Mouse (Mus musculus): Measurements from ENCODE around the gene Glipr2.

Gene Glipr2

DNA sequence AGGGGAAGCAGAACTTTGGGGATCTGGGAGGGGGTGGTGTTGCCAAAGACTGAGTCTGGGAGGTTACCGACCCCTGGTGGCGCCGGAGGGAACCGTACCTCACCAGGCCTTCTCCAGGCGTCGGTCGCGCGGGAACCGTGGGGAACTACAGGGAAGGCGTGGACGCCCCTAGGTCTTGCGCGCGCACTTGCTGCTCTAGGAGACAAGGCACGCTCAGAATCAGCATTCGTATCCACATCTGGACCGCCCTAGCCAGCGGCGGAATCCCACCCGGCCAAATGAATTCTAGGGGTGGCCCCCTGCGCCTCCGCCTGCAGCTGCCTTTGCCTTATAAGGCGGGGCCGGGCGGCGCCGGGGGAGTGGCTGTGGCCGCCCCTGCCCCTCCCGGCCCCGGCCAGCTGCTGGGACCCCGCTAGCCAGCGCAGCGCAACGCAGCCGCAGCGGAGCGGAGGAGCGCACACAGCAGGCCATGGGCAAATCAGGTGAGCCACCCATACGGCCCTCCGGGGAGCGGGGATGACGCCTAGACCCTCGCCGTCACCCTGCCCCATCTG lies at the start of gene Glipr2:
Gene Glipr2, plus strand, starts transcription at position 110 of the 554 bp plus-strand sequence.
- DNase-seq (ENCODE audit: low read depth, low spot score): no peak

- DNase-seq (ENCODE audit: low read depth, low spot score): no peak
Observed at GRCm38 (mm10) chr4:43918221-43918620, 39.0 kb upstream of the Glipr2 start.

DNA sequence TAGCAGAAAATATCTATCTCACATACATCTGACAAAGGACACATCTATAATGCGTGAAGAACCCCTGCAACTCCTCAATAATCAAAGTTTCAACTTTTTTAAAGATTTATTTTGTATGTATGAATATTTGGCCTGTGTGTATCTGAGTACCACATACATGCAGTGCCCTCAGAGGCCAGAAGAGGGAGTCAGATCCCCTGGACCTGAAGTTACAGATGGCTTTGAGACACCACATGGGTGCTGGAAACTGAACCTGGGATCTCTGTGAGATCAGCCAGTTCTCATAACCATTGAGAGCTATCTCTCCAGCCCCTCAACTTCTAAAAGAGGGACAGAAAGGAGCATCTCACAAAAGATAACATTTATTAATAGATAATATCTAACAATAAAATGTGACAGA lies 36.6 kb upstream of the Glipr2 start:
- no peak for DNase-seq (ENCODE audit: low read depth, low spot score)

GRCm38 (mm10) chr4:43925125-43925524 lies 32.1 kb upstream of the Glipr2 start:
- no peak for DNase-seq (ENCODE audit: low read depth, low spot score)

GRCm38 (mm10) chr4:43925779-43926178 lies 31.4 kb upstream of the Glipr2 start:
- peak; percentile 40 for DNase-seq (ENCODE audit: low read depth, low spot score)

DNA sequence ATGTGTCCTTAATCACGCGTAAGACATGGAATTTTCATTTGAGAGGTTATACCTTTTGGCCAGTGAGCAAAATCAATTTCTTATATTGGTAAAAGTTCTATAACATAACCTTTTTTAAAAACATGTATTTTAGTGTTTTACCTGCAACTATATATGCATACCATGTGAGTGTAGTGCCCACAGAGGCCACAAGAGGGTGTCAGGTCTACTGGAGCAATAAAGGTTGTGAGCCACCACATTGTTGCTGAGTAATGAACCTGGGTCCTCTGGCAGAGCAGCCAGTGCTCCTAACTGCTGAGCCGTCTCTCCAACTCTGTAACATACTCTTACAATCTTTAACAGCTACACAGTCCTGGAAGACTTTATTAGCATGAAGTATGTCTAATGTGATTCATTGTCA lies 29.4 kb upstream of the Glipr2 start:
- DNase-seq (ENCODE audit: low read depth, low spot score): no peak

DNA sequence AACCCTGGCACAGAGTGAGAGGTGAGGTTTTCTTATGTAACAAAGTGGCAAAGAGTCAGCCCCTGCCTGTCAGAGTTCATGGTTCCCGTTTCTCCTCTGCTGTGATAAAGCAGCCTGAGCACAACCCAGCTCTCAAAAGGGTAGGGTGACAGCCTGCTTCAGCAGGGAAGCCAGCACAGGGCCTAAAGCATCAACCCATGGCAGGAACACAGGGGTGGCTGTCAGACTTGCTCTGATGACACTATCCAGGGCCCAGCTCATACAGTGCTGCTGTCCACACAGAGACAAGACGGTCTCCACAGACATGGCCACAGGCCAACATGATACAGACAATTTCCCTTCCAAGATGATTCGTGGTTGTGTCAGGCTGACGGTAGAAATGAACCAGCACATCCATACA lies 25.3 kb upstream of the Glipr2 start:
- DNase-seq (ENCODE audit: low read depth, low spot score): no peak

GRCm38 (mm10) chr4:43936186-43936585 lies 21.0 kb upstream of the Glipr2 start:
- DNase-seq (ENCODE audit: low read depth, low spot score): no peak

DNA sequence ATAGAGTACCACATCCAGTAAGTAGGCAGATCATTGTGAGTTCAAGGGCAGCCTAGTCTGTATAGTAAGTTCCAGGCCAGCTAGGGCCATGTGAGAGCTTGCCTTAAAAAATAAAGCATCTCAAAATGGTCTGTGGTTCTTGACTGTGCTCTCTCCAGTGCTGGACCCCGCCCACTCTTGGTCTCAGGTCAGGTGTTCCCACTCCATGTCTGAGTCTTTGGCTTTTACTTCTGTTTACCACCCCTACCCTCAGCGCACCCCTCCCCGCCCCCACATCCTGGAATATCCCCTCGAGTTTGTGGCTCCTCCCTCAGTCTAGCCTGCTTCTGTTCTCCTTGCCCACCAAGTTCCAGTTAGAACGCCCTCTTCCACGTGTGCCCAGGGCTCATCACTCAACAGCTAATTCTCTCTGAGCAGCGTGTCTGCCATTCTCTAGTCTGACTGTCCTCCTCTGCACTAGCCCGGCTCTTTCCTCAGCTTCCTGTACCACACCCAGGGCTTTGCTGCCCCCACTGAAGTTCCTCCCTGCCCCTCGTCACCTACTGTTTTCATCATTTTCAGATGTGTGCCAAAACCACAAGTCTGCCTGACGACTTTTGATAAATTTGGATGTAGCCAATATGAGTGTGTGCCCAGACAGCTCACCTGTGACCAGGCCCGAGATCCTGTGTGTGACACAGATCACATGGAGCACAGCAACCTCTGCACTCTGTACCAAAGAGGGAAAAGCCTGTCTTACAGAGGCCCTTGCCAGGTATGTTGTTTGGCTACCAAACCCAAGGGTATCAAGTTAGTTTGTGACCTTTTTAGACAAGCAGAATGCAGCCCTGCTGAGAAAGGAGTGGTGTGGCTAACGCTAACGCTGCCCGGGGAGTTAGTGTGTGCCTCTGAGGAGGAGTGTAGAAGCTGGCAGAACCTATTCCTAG lies 20.2 kb upstream of the Glipr2 start:
- DNase-seq (ENCODE audit: low read depth, low spot score): no peak

GRCm38 (mm10) chr4:43941315-43941714 lies 15.9 kb upstream of the Glipr2 start:
- DNase-seq (ENCODE audit: low read depth, low spot score): no peak

DNA sequence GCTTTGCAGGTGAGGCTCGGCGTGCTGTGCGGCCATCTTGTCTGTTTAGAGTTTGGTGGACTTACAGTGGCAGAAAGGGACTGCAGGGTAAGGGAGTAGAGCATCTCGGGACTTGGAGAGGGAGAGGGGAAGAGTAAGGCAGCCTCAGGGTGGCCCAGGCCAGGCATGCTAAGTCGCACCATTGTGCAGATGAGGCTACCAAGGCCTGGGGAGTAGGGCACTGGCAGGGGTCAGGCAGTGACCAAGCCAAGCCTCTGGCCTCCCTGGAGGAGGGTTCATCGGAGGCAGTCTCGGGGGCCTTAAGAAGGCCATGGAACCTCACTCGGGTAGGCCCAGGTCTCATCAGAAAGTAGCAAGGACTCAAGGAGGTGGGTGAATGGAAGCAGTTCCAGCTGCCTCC lies 14.8 kb upstream of the Glipr2 start:
- no peak for DNase-seq (ENCODE audit: low read depth, low spot score)

DNA sequence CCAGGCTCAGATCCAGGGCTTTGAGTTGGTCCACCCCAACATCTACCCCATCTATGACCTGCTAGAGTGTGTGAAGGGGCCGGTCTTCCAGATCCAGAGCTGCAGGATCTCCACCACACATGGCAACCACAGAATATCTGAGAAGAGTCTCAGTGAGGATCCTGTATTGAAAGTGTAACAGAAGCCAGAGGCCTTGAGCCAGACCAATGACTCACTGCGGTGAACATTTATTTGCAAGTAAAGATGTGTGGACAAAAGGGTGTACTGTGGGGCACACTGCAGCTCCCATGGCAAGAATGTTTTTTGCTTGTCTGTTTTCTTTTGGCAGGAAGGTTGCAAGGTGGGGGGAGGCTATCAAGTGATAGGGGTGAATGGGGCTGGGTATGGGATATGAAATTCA lies 9.6 kb upstream of the Glipr2 start:
- DNase-seq (ENCODE audit: low read depth, low spot score): no peak

- no peak for DNase-seq (ENCODE audit: low read depth, low spot score)
Observed at GRCm38 (mm10) chr4:43957846-43958461, 753 bp downstream of the Glipr2 start.

GRCm38 (mm10) chr4:43959523-43960179 lies 2.5 kb downstream of the Glipr2 start:
- no peak for DNase-seq (ENCODE audit: low read depth, low spot score)

DNA sequence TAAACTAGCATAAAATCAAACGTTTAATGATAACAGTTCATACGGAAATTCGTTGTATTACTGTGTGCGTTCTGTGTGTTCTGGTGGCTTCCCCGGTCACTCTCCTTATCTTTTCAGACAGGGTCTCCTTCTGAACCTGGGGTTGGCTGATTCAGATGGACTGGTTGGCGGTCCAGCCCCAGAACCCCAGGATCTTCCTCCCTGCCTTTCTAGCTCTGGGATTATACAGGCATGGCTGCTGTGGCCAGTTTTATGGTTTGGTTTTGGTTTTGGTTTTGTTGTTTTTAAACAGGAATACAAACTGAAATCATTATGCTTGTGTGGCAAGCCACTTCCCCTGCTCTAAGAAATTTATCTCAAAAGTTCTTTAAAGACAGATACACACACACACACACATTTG lies 3.0 kb downstream of the Glipr2 start:
- DNase-seq (ENCODE audit: low read depth, low spot score): no peak

DNA sequence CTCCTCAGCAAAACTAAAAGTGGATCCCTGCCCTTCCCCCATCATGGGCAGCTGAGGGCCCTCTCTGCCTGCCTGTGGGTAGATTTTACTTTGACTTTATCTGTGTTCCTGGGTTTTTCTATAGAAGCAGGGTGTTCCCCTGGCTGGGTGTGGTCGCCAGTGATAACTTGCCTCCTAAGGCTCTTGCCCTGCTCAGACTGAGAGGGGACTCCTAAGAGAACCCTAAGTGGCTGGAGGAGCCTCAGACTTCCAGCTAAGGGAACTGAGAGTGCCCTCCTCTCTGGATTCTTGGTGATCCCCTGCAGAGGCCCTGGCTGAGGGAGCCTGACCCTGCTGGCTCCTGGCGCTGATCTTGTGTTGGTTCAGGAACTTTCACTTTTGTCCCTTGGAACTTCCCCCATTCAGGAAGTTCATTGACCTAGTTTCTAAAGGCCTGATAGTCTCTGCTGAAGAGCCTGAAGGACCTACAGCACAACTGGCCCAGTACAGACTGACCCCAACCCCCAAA lies 7.2 kb downstream of the Glipr2 start:
- no peak for DNase-seq (ENCODE audit: low read depth, low spot score)

DNA sequence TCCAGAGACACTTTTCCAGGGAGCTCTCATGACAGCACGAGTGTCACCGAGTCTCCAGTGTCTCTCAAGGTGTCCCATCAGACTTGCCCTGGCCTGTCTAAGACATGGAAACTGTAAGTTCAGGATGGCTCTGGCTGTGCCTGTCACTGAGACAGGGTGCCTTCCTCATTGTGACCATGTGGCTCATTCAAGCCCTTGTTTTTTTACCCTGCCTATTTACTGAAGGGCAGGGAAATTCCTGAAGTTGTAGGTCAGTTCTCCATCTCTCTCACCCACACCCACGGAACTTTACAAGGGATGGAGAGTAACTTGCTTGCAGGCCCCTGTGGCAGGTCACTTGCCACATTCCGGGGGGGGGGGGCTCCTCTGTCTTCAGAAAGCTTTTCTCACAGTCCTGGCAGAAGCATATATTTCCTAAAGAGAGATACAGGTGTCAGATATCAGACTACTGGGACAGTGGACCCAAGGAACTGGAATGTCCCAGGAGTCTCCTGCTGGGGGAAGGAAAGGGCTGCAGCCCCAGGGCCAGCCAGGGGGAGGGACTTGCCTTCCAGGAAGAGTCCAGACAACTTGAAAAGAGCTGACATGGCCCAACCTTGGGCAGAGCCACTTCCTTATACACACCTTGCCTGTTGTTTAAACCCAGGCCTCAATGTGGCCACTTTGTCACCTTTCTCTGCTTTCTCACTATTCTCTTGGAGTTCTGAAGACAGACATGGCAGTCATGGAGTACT lies 7.9 kb downstream of the Glipr2 start:
- DNase-seq (ENCODE audit: low read depth, low spot score): no peak

- no peak for DNase-seq (ENCODE audit: low read depth, low spot score)
Observed at GRCm38 (mm10) chr4:43965856-43966535, 8.8 kb downstream of the Glipr2 start.

GRCm38 (mm10) chr4:43968650-43969049 lies 11.4 kb downstream of the Glipr2 start:
- no peak for DNase-seq (ENCODE audit: low read depth, low spot score)

DNA sequence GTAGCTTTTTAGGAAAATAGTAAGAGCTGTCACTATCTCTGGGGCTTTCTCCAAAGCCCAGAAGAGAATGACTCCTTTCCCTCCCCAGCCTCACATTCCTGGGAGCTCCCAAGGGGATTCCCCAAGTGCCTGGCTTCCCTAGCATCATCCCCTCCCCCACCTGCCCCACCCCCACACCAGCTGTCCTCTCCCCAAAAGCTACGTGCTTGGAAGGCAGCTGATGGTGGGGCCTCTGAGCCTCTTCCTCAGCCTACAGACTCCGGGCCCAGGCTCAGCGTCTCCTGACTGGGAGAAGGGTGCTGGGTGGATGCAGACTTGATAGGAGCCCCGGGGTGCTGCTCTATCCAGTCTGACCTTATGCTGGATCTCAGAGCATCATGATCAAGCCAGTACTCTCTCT lies 12.2 kb downstream of the Glipr2 start:
- DNase-seq (ENCODE audit: low read depth, low spot score): no peak

All from telencephalon, adult 2 months (tissue).